Mouse (Mus musculus) embryonic fibroblast, embryonic 13.5 days (primary cell): ENCODE data around the gene Rnf135.
"Not testable (repeated sequence)": the region's sequence is repeated elsewhere in the genome, so short reads cannot be mapped to it uniquely, and the experiment has no call there.

ENCODE experiments used
- CTCF ChIP-seq: IDR thresholded peaks from 2 replicates; pipeline ENCODE4 v1.5.1; 2011; ENCODE audit warnings: mild to moderate bottlenecking, control low read depth, low read length, moderate library complexity, borderline replicate concordance; ENCODE audit not compliant: insufficient read depth
- POLR2A ChIP-seq: IDR thresholded peaks from 2 replicates; pipeline ENCODE4 v1.6.1; 2011; ENCODE audit warnings: low read depth, mild to moderate bottlenecking, control low read depth, low read length, moderate library complexity

DNA sequence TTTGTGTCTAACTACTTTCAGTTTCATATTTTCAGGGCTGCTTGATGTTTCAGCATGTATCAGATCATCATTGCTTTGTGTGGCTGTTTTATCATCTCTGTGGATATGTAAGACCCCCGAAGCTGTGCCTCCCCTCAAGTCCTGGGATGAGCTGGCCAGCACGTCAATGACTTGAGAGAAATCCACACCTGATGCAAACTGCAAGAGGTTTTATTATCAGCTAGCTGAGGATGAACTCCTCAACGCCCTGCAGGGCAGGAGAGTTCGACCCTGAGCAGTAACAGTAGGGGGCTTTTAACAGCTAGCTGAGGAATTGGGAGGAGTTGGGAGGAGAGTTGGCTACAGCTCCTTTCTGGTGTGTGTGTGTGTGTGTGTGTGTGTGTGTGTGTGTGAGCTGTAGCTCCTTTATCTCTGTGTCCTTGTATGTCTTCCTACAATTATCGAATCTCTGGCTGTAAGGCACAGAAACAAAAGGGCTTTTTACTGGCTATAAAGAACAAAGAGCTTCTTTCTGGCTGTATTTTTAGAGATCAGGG is 1.9 kb downstream of the Rnf135 start:
- TF ChIP-seq CTCF, POLR2A: not testable (repeated sequence)
